Mouse (Mus musculus): ENCODE measurements at regions not wholly inside any gene's neighbourhood (a gene's known extent, or its start where the extent isn't known, plus 50 kb on each side); places are given as distances from the start of the nearest gene placed in this dataset.

DNA sequence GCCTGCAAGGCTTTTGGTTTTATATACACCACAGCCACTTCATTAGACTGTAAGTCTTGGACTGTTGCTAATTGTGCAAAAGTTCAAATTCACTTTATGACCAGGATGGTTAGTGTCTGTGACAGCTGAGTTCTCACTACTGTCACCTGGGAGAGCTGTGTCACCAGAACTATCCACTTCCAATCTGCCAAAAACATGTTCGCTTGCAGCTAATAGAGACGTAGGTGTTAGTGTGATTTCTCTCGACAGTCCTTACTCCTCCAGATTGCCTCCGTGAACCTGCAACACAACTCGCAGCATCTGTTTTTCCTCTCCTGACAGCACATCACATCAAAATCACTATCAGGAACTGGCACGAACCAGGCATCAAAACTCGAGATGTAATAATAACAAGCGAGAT, 491.3 kb upstream of the Klf6 start:
- TF ChIP-seq CTCF (IDR thresholded peaks at IDR 0.05; ENCODE audit: borderline replicate concordance, insufficient read depth, low read length) (no peak), POLR2A (IDR thresholded peaks at IDR 0.05; ENCODE audit: low read depth, low read length) (no peak)
